20 mouse cellular contexts compared by ENCODE assay signal in genomic region chr1:130066193-130066959, GRCm38 (mm10).
A peak's percentile ranks its signal among the peaks of the same experiment; 100 is the strongest.
DNase-seq lines count a peak whose midpoint lies in the region; ATAC-seq and TF ChIP-seq lines count a peak whose summit lies in the region.
"Had no signal": no experiment of that assay in that cellular context is flagged by ENCODE, and none has a peak within 500 bp of the region (broad histone marks: within the 10 kb centered on the region; RNA-seq: fewer than 3 reads in every experiment).

No protein-coding gene starts in this region.

- H3K4me1 ChIP-seq in forebrain, embryonic 14.5 days (ENCODE audit: control insufficient read depth, insufficient read depth, low read length), result no peaks in the 10 kb centered on the region
- no peaks in the 10 kb centered on the region for H3K4me1 ChIP-seq in forebrain, embryonic 12.5 days
- H3K4me1 ChIP-seq in CH12.LX (ENCODE audit: control insufficient read depth in 1 of 2, insufficient read depth in 2 of 2), result no peaks in the 10 kb centered on the region
- H3K4me1 ChIP-seq: heart, embryonic 13.5 days; limb, embryonic 10.5 days; liver, embryonic 15.5 days; megakaryocyte, embryonic 14.5 days had no signal

- no peaks in the 10 kb centered on the region for H3K27me3 ChIP-seq in forebrain, embryonic 14.5 days (replicated peaks; ENCODE audit: control insufficient read depth, insufficient read depth, low read length)
- no peaks in the 10 kb centered on the region for H3K27me3 ChIP-seq in forebrain, embryonic 12.5 days
- H3K27me3 ChIP-seq in CH12.LX (replicated peaks), result no peaks in the 10 kb centered on the region
- H3K27me3 ChIP-seq: heart, embryonic 13.5 days; liver, embryonic 15.5 days; megakaryocyte, embryonic 14.5 days had no signal

- peak; percentile 54 for TF ChIP-seq RAD21 in CH12.LX (IDR thresholded peaks at IDR 0.05; ENCODE audit: low read depth, low read length)

- TF ChIP-seq CTCF in layer of hippocampus, adult 2 months (conservative IDR thresholded peaks at IDR 0.05), result peak; percentile 35
- peak in 1 of 2 experiments; percentile 46; a peak in 3 of 4 replicates for TF ChIP-seq CTCF in CH12.LX (conservative IDR thresholded peaks at IDR 0.05 in 1 of 2, IDR thresholded peaks at IDR 0.05 in 1 of 2; ENCODE audit: low read depth in 2 of 2, low read length in 2 of 2)
- TF ChIP-seq CTCF in brain, embryonic 14.5 days (IDR thresholded peaks at IDR 0.05; ENCODE audit: borderline replicate concordance, extremely low read depth, insufficient read depth, insufficient read length), result no peak

- no peak overlapping the region for H3K9ac ChIP-seq in forebrain, embryonic 14.5 days (ENCODE audit: low read length)
- H3K9ac ChIP-seq in forebrain, embryonic 12.5 days, result no peak overlapping the region
- no peak overlapping the region for H3K9ac ChIP-seq in CH12.LX (ENCODE audit: insufficient read depth, low read depth)
- H3K9ac ChIP-seq: heart, embryonic 13.5 days; liver, embryonic 15.5 days had no signal

- H3K36me3 ChIP-seq in forebrain, embryonic 14.5 days (ENCODE audit: control insufficient read depth, insufficient read depth, low read length), result no peaks in the 10 kb centered on the region
- no peaks in the 10 kb centered on the region for H3K36me3 ChIP-seq in forebrain, embryonic 12.5 days (replicated peaks)
- no peaks in the 10 kb centered on the region for H3K36me3 ChIP-seq in CH12.LX (replicated peaks in 1 of 2; ENCODE audit: control insufficient read depth in 1 of 2, insufficient read depth in 1 of 2, low read length in 1 of 2)
- H3K36me3 ChIP-seq: heart, embryonic 13.5 days; limb, embryonic 10.5 days; liver, embryonic 15.5 days had no signal

- in situ Hi-C loops in CH12.LX (cut with MboI; ENCODE audit: low pct_ligation_motif_present, low pct_unique_long_range_greater_than_20kb, low sequenced_read_pairs), result no loop called here

- H3K4me3 ChIP-seq in forebrain, embryonic 14.5 days (ENCODE audit: low read depth, low read length), result no peak overlapping the region
- H3K4me3 ChIP-seq in forebrain, embryonic 12.5 days (replicated peaks), result no peak overlapping the region
- H3K4me3 ChIP-seq in layer of hippocampus, adult 2 months, result no peak overlapping the region
- no peak overlapping the region for H3K4me3 ChIP-seq in CH12.LX (replicated peaks in 1 of 3; ENCODE audit: low read depth in 2 of 3, low read length in 2 of 3, poor library complexity in 1 of 3)
- H3K4me3 ChIP-seq: heart, embryonic 13.5 days; limb, embryonic 10.5 days; liver, embryonic 15.5 days; megakaryocyte, embryonic 14.5 days had no signal

- no peak overlapping the region for H3K4me2 ChIP-seq in forebrain, embryonic 14.5 days (ENCODE audit: low read length)
- no peak overlapping the region for H3K4me2 ChIP-seq in forebrain, embryonic 12.5 days
- H3K4me2 ChIP-seq in CH12.LX (ENCODE audit: insufficient read depth, low read depth, poor library complexity, severe bottlenecking), result no peak overlapping the region
- H3K4me2 ChIP-seq: heart, embryonic 13.5 days; liver, embryonic 15.5 days had no signal

- H3K27ac ChIP-seq in forebrain, embryonic 14.5 days (ENCODE audit: low read depth, low read length), result no peak overlapping the region
- H3K27ac ChIP-seq in forebrain, embryonic 12.5 days, result no peak overlapping the region
- H3K27ac ChIP-seq in layer of hippocampus, adult 2 months, result no peak overlapping the region
- no peak overlapping the region for H3K27ac ChIP-seq in CH12.LX (ENCODE audit: insufficient read depth, low read depth)
- H3K27ac ChIP-seq: heart, embryonic 13.5 days; limb, embryonic 10.5 days; liver, embryonic 15.5 days had no signal

- dilution Hi-C loops in CH12.LX (cut with MboI; ENCODE audit: extremely low pct_ligation_motif_present, extremely low pct_unique_long_range_greater_than_20kb, low sequenced_read_pairs), result no loop called here

- no peak for TF ChIP-seq EP300 in CH12.LX (IDR thresholded peaks at IDR 0.05; ENCODE audit: low read length)

- ATAC-seq in forebrain, embryonic 14.5 days, result peak; percentile 20; the same call in 1 of the 2 replicates
- no peak for ATAC-seq in forebrain, embryonic 12.5 days (ENCODE audit: low FRiP score)
- ATAC-seq: activated CD4-positive, CD25-positive, alpha-beta regulatory T cell, adult 4 months; midbrain, embryonic 16.5 days had no signal

- no peaks in the 10 kb centered on the region for H3K79me2 ChIP-seq in CH12.LX (replicated peaks; ENCODE audit: control insufficient read depth, extremely low read depth, insufficient read depth, poor library complexity, severe bottlenecking)

- 83% methylated on average over 3 of the region's 3 CpGs for WGBS in forebrain, embryonic 14.5 days
- 83% methylated on average over 3 of the region's 3 CpGs for WGBS in forebrain, embryonic 12.5 days

- DNase-seq in forebrain, embryonic 14.5 days (ENCODE audit: low spot score), result peak; percentile 73
- DNase-seq in layer of hippocampus, adult 2 months (ENCODE audit: low spot score in 2 of 2), result no peak
- DNase-seq in layer of hippocampus, postnatal 14 days (ENCODE audit: low spot score in 2 of 2), result no peak
- DNase-seq in CH12.LX (ENCODE audit: extremely low read depth), result peak; percentile 6
- peak; percentile 64 for DNase-seq in brain, embryonic 14.5 days (ENCODE audit: low read depth)
- DNase-seq in right cerebral cortex, postnatal 36 days (ENCODE audit: low spot score in 2 of 2), result no peak
- DNase-seq in ovary, postnatal 36 days (ENCODE audit: low spot score), result no peak
- DNase-seq: adrenal gland, postnatal 10 days; B cell, adult 2 months; cerebellum, postnatal 25 days; kidney, adult 8-10 months; lung, postnatal 14 days; thymus, postnatal 25 days had no signal

- TF ChIP-seq POLR2A in CH12.LX (IDR thresholded peaks at IDR 0.05; ENCODE audit: low read depth, low read length), result no peak
- TF ChIP-seq POLR2A in brain, embryonic 14.5 days (IDR thresholded peaks at IDR 0.05; ENCODE audit: borderline replicate concordance, extremely low read depth, insufficient read depth, insufficient read length, poor library complexity, severe bottlenecking), result no peak

- H3K9me3 ChIP-seq in forebrain, embryonic 14.5 days (replicated peaks; ENCODE audit: control insufficient read depth, low read length), result no peaks in the 10 kb centered on the region
- H3K9me3 ChIP-seq in forebrain, embryonic 12.5 days, result no peaks in the 10 kb centered on the region
- H3K9me3 ChIP-seq in CH12.LX (replicated peaks; ENCODE audit: low read length), result no peaks in the 10 kb centered on the region
- H3K9me3 ChIP-seq: limb, embryonic 10.5 days; liver, embryonic 15.5 days; megakaryocyte, embryonic 14.5 days had no signal

TF ChIP-seq in CH12.LX, 34 proteins besides CTCF, POLR2A, EP300 and RAD21:
- TF ChIP-seq RCOR1 (conservative IDR thresholded peaks at IDR 0.05; ENCODE audit: low read depth, low read length), result no peak
- 0 out of 2 replicates have a peak, but pooled peaks have one; percentile 2 for TF ChIP-seq SMC3 (IDR thresholded peaks at IDR 0.05; ENCODE audit: low read depth, low read length)
- no peak for TF ChIP-seq GABPA (IDR thresholded peaks at IDR 0.05; ENCODE audit: insufficient replicate concordance, low read depth, low read length)
- TF ChIP-seq MXI1 (IDR thresholded peaks at IDR 0.05; ENCODE audit: low read depth, low read length), result no peak

Comparison
In these comparisons a context has a peak if more than half of its experiments do, and no peak if none do; other contexts are left out.
1. DNase-seq: peak in forebrain, embryonic 14.5 days (single experiment), CH12.LX (single experiment) and brain, embryonic 14.5 days (single experiment); none in layer of hippocampus, adult 2 months (0 of 2), layer of hippocampus, postnatal 14 days (0 of 2), right cerebral cortex, postnatal 36 days (0 of 2) and ovary, postnatal 36 days (single experiment).